Mouse (Mus musculus): ENCODE data around the gene Gipc3. TPM values are rescaled to one million over a fixed set of nuclear protein-coding genes. Genes with fewer than 3 reads are reported as not detected.
A peak's percentile ranks its signal among the peaks of the same experiment; 100 is the strongest.

Gene Gipc3
- polyA plus RNA-seq, 2 experiments, result 0.06 to 0.09 TPM

GRCm38 (mm10) chr10:81351678-81352291, 8.7 kb upstream of the Gipc3 start:
- 23% methylated on average over 9 of the region's 9 CpGs for WGBS
- H3K4me3 ChIP-seq (replicated peaks; ENCODE audit: low read length), result no peak overlapping the region
- no peaks in the 10 kb centered on the region for H3K9me3 ChIP-seq (ENCODE audit: control insufficient read depth, low read length)
- DNase-seq (ENCODE audit: low spot score) (no peak), ATAC-seq (ENCODE audit: low FRiP score, low read depth) (no peak)
- H3K36me3 ChIP-seq (ENCODE audit: control insufficient read depth, insufficient read depth, low read length), result peaks cover 13% of the 10 kb centered on the region
- TF ChIP-seq POLR2A (IDR thresholded peaks at IDR 0.05; ENCODE audit: borderline replicate concordance, extremely low read depth, insufficient read depth, insufficient read length), result no peak
- no peak overlapping the region for H3K9ac ChIP-seq (ENCODE audit: low read depth, low read length, severe bottlenecking)
- H3K27ac ChIP-seq (replicated peaks; ENCODE audit: low read depth, low read length), result no peak overlapping the region
- H3K27me3 ChIP-seq (ENCODE audit: control insufficient read depth, insufficient read depth, low read length), result no peaks in the 10 kb centered on the region
- no peak overlapping the region for H3K4me2 ChIP-seq (replicated peaks; ENCODE audit: low read depth, low read length, severe bottlenecking)
- H3K4me1 ChIP-seq (ENCODE audit: control insufficient read depth, insufficient read depth, low read length), result peaks cover 20% of the 10 kb centered on the region

GRCm38 (mm10) chr10:81350351-81351063, 7.4 kb upstream of the Gipc3 start, which contains the start of gene Hmg20b:
Gene Hmg20b (minus strand): TSS chr10:81350480.
- peak; percentile 38; the same call in 1 of the 2 replicates for TF ChIP-seq POLR2A (IDR thresholded peaks at IDR 0.05; ENCODE audit: borderline replicate concordance, extremely low read depth, insufficient read depth, insufficient read length)
- Histone ChIP-seq H3K4me2 (replicated peaks; ENCODE audit: low read depth, low read length, severe bottlenecking) (peak within 1 kb of the TSS; percentile 93), H3K36me3 (ENCODE audit: control insufficient read depth, insufficient read depth, low read length) (peaks cover 20% of the 10 kb centered on the region), H3K27me3 (ENCODE audit: control insufficient read depth, insufficient read depth, low read length) (no peaks in the 10 kb centered on the region), H3K9me3 (ENCODE audit: control insufficient read depth, low read length) (no peaks in the 10 kb centered on the region), H3K4me3 (replicated peaks; ENCODE audit: low read length) (peak within 1 kb of the TSS; percentile 78), H3K27ac (replicated peaks; ENCODE audit: low read depth, low read length) (peak within 1 kb of the TSS; percentile 70), H3K4me1 (ENCODE audit: control insufficient read depth, insufficient read depth, low read length) (peaks cover 20% of the 10 kb centered on the region), H3K9ac (ENCODE audit: low read depth, low read length, severe bottlenecking) (peak within 1 kb of the TSS; percentile 80)
- under 1% methylated on average over 49 of the region's 54 CpGs for WGBS
- peak; percentile 99 for DNase-seq (ENCODE audit: low spot score)
- peak; percentile 96 for ATAC-seq (ENCODE audit: low FRiP score, low read depth)

GRCm38 (mm10) chr10:81349961-81350350, 6.9 kb upstream of the Gipc3 start:
- peak overlapping the region; percentile 78 for H3K4me3 ChIP-seq (replicated peaks; ENCODE audit: low read length)
- peak overlapping the region; percentile 80 for H3K9ac ChIP-seq (ENCODE audit: low read depth, low read length, severe bottlenecking)
- no peaks in the 10 kb centered on the region for H3K9me3 ChIP-seq (ENCODE audit: control insufficient read depth, low read length)
- peak overlapping the region; percentile 93 for H3K4me2 ChIP-seq (replicated peaks; ENCODE audit: low read depth, low read length, severe bottlenecking)
- no peak for DNase-seq (ENCODE audit: low spot score)
- peaks cover 4% of the 10 kb centered on the region for H3K27me3 ChIP-seq (ENCODE audit: control insufficient read depth, insufficient read depth, low read length)
- peaks cover 20% of the 10 kb centered on the region for H3K4me1 ChIP-seq (ENCODE audit: control insufficient read depth, insufficient read depth, low read length)
- WGBS, result 1% methylated on average over 24 of the region's 29 CpGs
- no peak for TF ChIP-seq POLR2A (IDR thresholded peaks at IDR 0.05; ENCODE audit: borderline replicate concordance, extremely low read depth, insufficient read depth, insufficient read length)
- H3K27ac ChIP-seq (replicated peaks; ENCODE audit: low read depth, low read length), result peak overlapping the region; percentile 70
- H3K36me3 ChIP-seq (ENCODE audit: control insufficient read depth, insufficient read depth, low read length), result peaks cover 21% of the 10 kb centered on the region
- no peak for ATAC-seq (ENCODE audit: low FRiP score, low read depth)

GRCm38 (mm10) chr10:81349146-81349545, 6.1 kb upstream of the Gipc3 start:
- no peak for TF ChIP-seq POLR2A (IDR thresholded peaks at IDR 0.05; ENCODE audit: borderline replicate concordance, extremely low read depth, insufficient read depth, insufficient read length)
- Histone ChIP-seq H3K4me3 (replicated peaks; ENCODE audit: low read length) (peak overlapping the region; percentile 78), H3K27ac (replicated peaks; ENCODE audit: low read depth, low read length) (no peak overlapping the region), H3K27me3 (ENCODE audit: control insufficient read depth, insufficient read depth, low read length) (peaks cover 11% of the 10 kb centered on the region), H3K9ac (ENCODE audit: low read depth, low read length, severe bottlenecking) (peak overlapping the region; percentile 80), H3K4me2 (replicated peaks; ENCODE audit: low read depth, low read length, severe bottlenecking) (peak overlapping the region; percentile 93), H3K36me3 (ENCODE audit: control insufficient read depth, insufficient read depth, low read length) (peaks cover 21% of the 10 kb centered on the region), H3K9me3 (ENCODE audit: control insufficient read depth, low read length) (no peaks in the 10 kb centered on the region), H3K4me1 (ENCODE audit: control insufficient read depth, insufficient read depth, low read length) (peaks cover 20% of the 10 kb centered on the region)
- ATAC-seq (ENCODE audit: low FRiP score, low read depth) (no peak), DNase-seq (ENCODE audit: low spot score) (peak; percentile 43)
- 2% methylated on average over 11 of the region's 12 CpGs for WGBS

- peaks cover 36% of the 10 kb centered on the region for H3K27me3 ChIP-seq (ENCODE audit: control insufficient read depth, insufficient read depth, low read length)
- ATAC-seq (ENCODE audit: low FRiP score, low read depth) (no peak), DNase-seq (ENCODE audit: low spot score) (peak; percentile 56)
- WGBS, result 11% methylated on average over 39 of the region's 55 CpGs
- H3K36me3 ChIP-seq (ENCODE audit: control insufficient read depth, insufficient read depth, low read length), result peaks cover 21% of the 10 kb centered on the region
- H3K4me1 ChIP-seq (ENCODE audit: control insufficient read depth, insufficient read depth, low read length), result peaks cover 26% of the 10 kb centered on the region
- no peaks in the 10 kb centered on the region for H3K9me3 ChIP-seq (ENCODE audit: control insufficient read depth, low read length)
- H3K4me3 ChIP-seq (replicated peaks; ENCODE audit: low read length), result peak overlapping the region; percentile 27
- peak overlapping the region; percentile 50 for H3K4me2 ChIP-seq (replicated peaks; ENCODE audit: low read depth, low read length, severe bottlenecking)
- TF ChIP-seq POLR2A (IDR thresholded peaks at IDR 0.05; ENCODE audit: borderline replicate concordance, extremely low read depth, insufficient read depth, insufficient read length), result no peak
- H3K27ac ChIP-seq (replicated peaks; ENCODE audit: low read depth, low read length), result no peak overlapping the region
- peak overlapping the region; percentile 26; the same call in 1 of the 2 replicates for H3K9ac ChIP-seq (ENCODE audit: low read depth, low read length, severe bottlenecking)
Observed at GRCm38 (mm10) chr10:81346453-81347067, 3.5 kb upstream of the Gipc3 start.
